Mouse (Mus musculus) kidney, embryonic 15.5 days (tissue): ENCODE measurements around the gene Dnajb4. TPM values are rescaled to one million over a fixed set of nuclear protein-coding genes. Genes with fewer than 3 reads are reported as not detected.

ENCODE experiments used
- ATAC-seq: fragments of 200-750 bp; cut with Nextera tagmentation; replicated peaks from 2 replicates; pipeline ENCODE4 v1.8.0; 2017; ENCODE audit warnings: moderate TSS enrichment; ENCODE audit not compliant: low FRiP score
- H3K27ac ChIP-seq: fragments of 300-500 bp; sonication (generic); 2 replicates; pipeline ENCODE4 v1.5.1; 2015; ENCODE audit warnings: mild to moderate bottlenecking, inconsistent platforms
- H3K27me3 ChIP-seq: fragments of 300-500 bp; sonication (generic); 2 replicates; pipeline ENCODE4 v1.6.1; 2015; ENCODE audit warnings: inconsistent platforms
- H3K36me3 ChIP-seq: fragments of 300-500 bp; sonication (generic); 2 replicates; pipeline ENCODE4 v1.6.1; 2015; ENCODE audit warnings: inconsistent platforms
- H3K4me1 ChIP-seq: fragments of 300-500 bp; sonication (generic); 2 replicates; pipeline ENCODE4 v1.6.1; 2015; ENCODE audit warnings: inconsistent platforms
- H3K4me2 ChIP-seq: fragments of 300-500 bp; sonication (generic); 2 replicates; pipeline ENCODE4 v1.6.1; 2015; ENCODE audit warnings: moderate library complexity, mild to moderate bottlenecking, inconsistent platforms
- H3K4me3 ChIP-seq: fragments of 300-500 bp; sonication (generic); replicated peaks from 2 replicates; pipeline ENCODE4 v1.5.1; 2015; ENCODE audit warnings: mild to moderate bottlenecking, inconsistent platforms
- H3K9ac ChIP-seq: fragments of 300-500 bp; sonication (generic); 2 replicates; pipeline ENCODE4 v1.6.1; 2015; ENCODE audit warnings: mild to moderate bottlenecking, inconsistent platforms
- H3K9me3 ChIP-seq: fragments of 300-500 bp; sonication (generic); replicated peaks from 2 replicates; pipeline ENCODE4 v1.6.1; 2016; ENCODE audit warnings: inconsistent platforms
- WGBS: fragments of 180-500 bp; shearing (Covaris S2); methylation state at CpG from one replicate; pipeline ENCODE4 v1.1.7; 2015; ENCODE audit warnings: mixed read lengths; 5-methylcytosine and 5-hydroxymethylcytosine counted together
- polyA plus RNA-seq: library from polyadenylated mRNA; unstranded; fragments of >200 nt; fragmentation: Nextera tagmentation; extraction: Ambion mirVana; gene quantifications from 2 replicates; pipeline ENCODE4 v1.2.1, GENCODE M21; 2015

The Dnajb4 gene
- polyA plus RNA-seq, 1 experiment from 2014 or later = 31.1 TPM

- H3K36me3 ChIP-seq = peaks cover 79% of the 10 kb centered on the region
- no peak overlapping the region for H3K27ac ChIP-seq
- no peak for ATAC-seq
- WGBS = 66% methylated on average over 6 of the region's 6 CpGs
- no peaks in the 10 kb centered on the region for H3K9me3 ChIP-seq
- no peaks in the 10 kb centered on the region for H3K27me3 ChIP-seq
- no peaks in the 10 kb centered on the region for H3K4me1 ChIP-seq
- no peak overlapping the region for H3K4me2 ChIP-seq
- H3K9ac ChIP-seq = no peak overlapping the region
- no peak overlapping the region for H3K4me3 ChIP-seq
Observed at GRCm38 (mm10) chr3:152231333-152232100, 21.4 kb upstream of the Dnajb4 start.

- Histone ChIP-seq H3K9me3 (no peaks in the 10 kb centered on the region), H3K4me2 (no peak overlapping the region), H3K36me3 (peaks cover 86% of the 10 kb centered on the region), H3K4me1 (no peaks in the 10 kb centered on the region), H3K4me3 (no peak overlapping the region), H3K9ac (no peak overlapping the region), H3K27me3 (no peaks in the 10 kb centered on the region), H3K27ac (no peak overlapping the region)
- ATAC-seq = no peak
- 90% methylated on average over 5 of the region's 5 CpGs for WGBS
Observed at GRCm38 (mm10) chr3:152229271-152229670, 19.2 kb upstream of the Dnajb4 start.

- H3K4me2 ChIP-seq = no peak overlapping the region
- H3K36me3 ChIP-seq = peaks cover 86% of the 10 kb centered on the region
- no peak for ATAC-seq
- no peaks in the 10 kb centered on the region for H3K27me3 ChIP-seq
- H3K9me3 ChIP-seq = no peaks in the 10 kb centered on the region
- WGBS = 93% methylated on average over 7 of the region's 7 CpGs
- H3K4me3 ChIP-seq = no peak overlapping the region
- no peaks in the 10 kb centered on the region for H3K4me1 ChIP-seq
- no peak overlapping the region for H3K9ac ChIP-seq
- H3K27ac ChIP-seq = no peak overlapping the region
Observed at GRCm38 (mm10) chr3:152228843-152229242, 18.7 kb upstream of the Dnajb4 start.

- H3K4me3 ChIP-seq = no peak overlapping the region
- H3K27me3 ChIP-seq = no peaks in the 10 kb centered on the region
- WGBS = 87% methylated on average over 7 of the region's 7 CpGs
- no peak for ATAC-seq
- H3K4me2 ChIP-seq = no peak overlapping the region
- no peak overlapping the region for H3K9ac ChIP-seq
- no peaks in the 10 kb centered on the region for H3K4me1 ChIP-seq
- H3K27ac ChIP-seq = no peak overlapping the region
- H3K36me3 ChIP-seq = peaks cover 91% of the 10 kb centered on the region
- no peaks in the 10 kb centered on the region for H3K9me3 ChIP-seq
Observed at GRCm38 (mm10) chr3:152225906-152226305, 15.8 kb upstream of the Dnajb4 start.

- H3K4me1 ChIP-seq = no peaks in the 10 kb centered on the region
- no peaks in the 10 kb centered on the region for H3K27me3 ChIP-seq
- H3K9ac ChIP-seq = no peak overlapping the region
- no peaks in the 10 kb centered on the region for H3K9me3 ChIP-seq
- no peak for ATAC-seq
- no peak overlapping the region for H3K4me2 ChIP-seq
- no peak overlapping the region for H3K27ac ChIP-seq
- no peak overlapping the region for H3K4me3 ChIP-seq
- H3K36me3 ChIP-seq = peaks cover 91% of the 10 kb centered on the region
Observed at GRCm38 (mm10) chr3:152224918-152225317, 14.8 kb upstream of the Dnajb4 start.

GRCm38 (mm10) chr3:152213416-152213815 is 3.3 kb upstream of the Dnajb4 start:
- Histone ChIP-seq H3K27ac (no peak overlapping the region), H3K9me3 (no peaks in the 10 kb centered on the region), H3K4me2 (peak overlapping the region; percentile 81), H3K4me3 (peak overlapping the region; percentile 97), H3K4me1 (peaks cover 24% of the 10 kb centered on the region), H3K36me3 (peaks cover 37% of the 10 kb centered on the region), H3K9ac (peak overlapping the region; percentile 100; the same call in 1 of the 2 replicates), H3K27me3 (no peaks in the 10 kb centered on the region)
- ATAC-seq = no peak
- WGBS = 41% methylated on average over 3 of the region's 3 CpGs

GRCm38 (mm10) chr3:152211731-152212279 is 1.7 kb upstream of the Dnajb4 start:
- Histone ChIP-seq H3K4me1 (peaks cover 24% of the 10 kb centered on the region), H3K9me3 (no peaks in the 10 kb centered on the region), H3K4me2 (peak overlapping the region; percentile 81), H3K36me3 (peaks cover 21% of the 10 kb centered on the region), H3K27me3 (no peaks in the 10 kb centered on the region), H3K4me3 (peak overlapping the region; percentile 97), H3K9ac (peak overlapping the region; percentile 100), H3K27ac (peak overlapping the region; percentile 99; the same call in 1 of the 2 replicates)
- no peak for ATAC-seq
- 17% methylated on average over 7 of the region's 7 CpGs for WGBS

- Histone ChIP-seq H3K36me3 (peaks cover 11% of the 10 kb centered on the region), H3K4me1 (peaks cover 24% of the 10 kb centered on the region), H3K27ac (peak overlapping the region; percentile 99), H3K4me2 (peak overlapping the region; percentile 81), H3K27me3 (no peaks in the 10 kb centered on the region), H3K9ac (peak overlapping the region; percentile 100), H3K9me3 (no peaks in the 10 kb centered on the region), H3K4me3 (peak overlapping the region; percentile 97)
- 0% methylated on average over 48 of the region's 68 CpGs for WGBS
- peak; percentile 69 for ATAC-seq
Observed at GRCm38 (mm10) chr3:152210728-152211391, 758 bp upstream of the Dnajb4 start.

GRCm38 (mm10) chr3:152209177-152209966 is 730 bp downstream of the Dnajb4 start:
- WGBS = 3% methylated on average over 25 of the region's 25 CpGs
- no peaks in the 10 kb centered on the region for H3K27me3 ChIP-seq
- H3K4me3 ChIP-seq = peak overlapping the region; percentile 97
- H3K36me3 ChIP-seq = no peaks in the 10 kb centered on the region; the same call in 1 of the 2 replicates
- H3K4me2 ChIP-seq = peak overlapping the region; percentile 68
- H3K9ac ChIP-seq = peak overlapping the region; percentile 98
- H3K4me1 ChIP-seq = peaks cover 24% of the 10 kb centered on the region
- no peaks in the 10 kb centered on the region for H3K9me3 ChIP-seq
- no peak; the same call in 1 of the 2 replicates for ATAC-seq
- H3K27ac ChIP-seq = peak overlapping the region; percentile 99

- Histone ChIP-seq H3K9ac (no peak overlapping the region), H3K4me2 (peak overlapping the region; percentile 10; the same call in 1 of the 2 replicates), H3K27me3 (no peaks in the 10 kb centered on the region), H3K36me3 (no peaks in the 10 kb centered on the region; the same call in 1 of the 2 replicates), H3K4me1 (peaks cover 22% of the 10 kb centered on the region), H3K4me3 (no peak overlapping the region), H3K27ac (no peak overlapping the region), H3K9me3 (no peaks in the 10 kb centered on the region)
- ATAC-seq = no peak
- 83% methylated on average over 7 of the region's 7 CpGs for WGBS
Observed at GRCm38 (mm10) chr3:152208096-152208885, 1.8 kb downstream of the Dnajb4 start.

- H3K9ac ChIP-seq = no peak overlapping the region
- H3K9me3 ChIP-seq = no peaks in the 10 kb centered on the region
- no peaks in the 10 kb centered on the region for H3K36me3 ChIP-seq
- 98% methylated on average over 4 of the region's 4 CpGs for WGBS
- H3K27me3 ChIP-seq = no peaks in the 10 kb centered on the region
- no peak overlapping the region for H3K4me3 ChIP-seq
- no peak overlapping the region for H3K4me2 ChIP-seq
- H3K4me1 ChIP-seq = peaks cover 12% of the 10 kb centered on the region
- ATAC-seq = no peak
- no peak overlapping the region for H3K27ac ChIP-seq
Observed at GRCm38 (mm10) chr3:152207156-152207555, 2.9 kb downstream of the Dnajb4 start.
